Comparison of ENCODE assay signal across 8 mouse cellular contexts in genomic region chr11:61853659-61854058, GRCm38 (mm10). TPM values are rescaled to one million over a fixed set of nuclear protein-coding genes. Genes with fewer than 3 reads are reported as not detected.
DNase-seq lines count a peak whose midpoint lies in the region; ATAC-seq and TF ChIP-seq lines count a peak whose summit lies in the region.

No protein-coding gene starts in this region.

- H3K4me2 ChIP-seq in heart, embryonic 12.5 days, result peak overlapping the region; percentile 86
- H3K4me2 ChIP-seq in forebrain, embryonic 14.5 days (ENCODE audit: low read length), result peak overlapping the region; percentile 76
- peak overlapping the region; percentile 94 for H3K4me2 ChIP-seq in liver, embryonic 14.5 days (ENCODE audit: low read depth)

- no peaks in the 10 kb centered on the region for H3K27me3 ChIP-seq in heart, embryonic 12.5 days (replicated peaks)
- H3K27me3 ChIP-seq in E14TG2a.4 (ENCODE audit: insufficient read depth, low read length), result peaks cover 30% of the 10 kb centered on the region
- H3K27me3 ChIP-seq in forebrain, embryonic 14.5 days (replicated peaks; ENCODE audit: control insufficient read depth, insufficient read depth, low read length), result no peaks in the 10 kb centered on the region
- no peaks in the 10 kb centered on the region for H3K27me3 ChIP-seq in liver, embryonic 14.5 days (ENCODE audit: control insufficient read depth, insufficient read depth, low read length)

- 20% methylated on average over 5 of the region's 5 CpGs for WGBS in heart, embryonic 12.5 days
- WGBS in forebrain, embryonic 14.5 days, result 12% methylated on average over 5 of the region's 5 CpGs
- 15% methylated on average over 5 of the region's 5 CpGs for WGBS in liver, embryonic 14.5 days (ENCODE audit: insufficient replicate concordance)

- H3K27ac ChIP-seq in heart, embryonic 12.5 days (ENCODE audit: poor library complexity, severe bottlenecking), result peak overlapping the region; percentile 93; the same call in 1 of the 2 replicates
- H3K27ac ChIP-seq in forebrain, embryonic 14.5 days (ENCODE audit: low read depth, low read length), result peak overlapping the region; percentile 96
- no peak overlapping the region; the same call in 1 of the 2 replicates for H3K27ac ChIP-seq in liver, embryonic 14.5 days

- H3K9ac ChIP-seq in heart, embryonic 12.5 days, result peak overlapping the region; percentile 99
- peak overlapping the region; percentile 99 for H3K9ac ChIP-seq in forebrain, embryonic 14.5 days (ENCODE audit: low read length)
- H3K9ac ChIP-seq in liver, embryonic 14.5 days (replicated peaks), result peak overlapping the region; percentile 83

- TF ChIP-seq CTCF in E14TG2a.4 (conservative IDR thresholded peaks at IDR 0.05; ENCODE audit: low read length), result no peak
- TF ChIP-seq CTCF in liver, embryonic 14.5 days (IDR thresholded peaks at IDR 0.05; ENCODE audit: low read depth), result no peak

- peaks cover 4% of the 10 kb centered on the region; the same call in 1 of the 2 replicates for H3K4me1 ChIP-seq in heart, embryonic 12.5 days (replicated peaks)
- H3K4me1 ChIP-seq in E14TG2a.4 (replicated peaks; ENCODE audit: low read depth, low read length), result peaks cover 4% of the 10 kb centered on the region; the same call in 1 of the 2 replicates
- H3K4me1 ChIP-seq in forebrain, embryonic 14.5 days (ENCODE audit: control insufficient read depth, insufficient read depth, low read length), result peaks cover 13% of the 10 kb centered on the region; the same call in 1 of the 2 replicates
- peaks cover 0 to 2% of the 10 kb centered on the region in 2 experiments; a peak in 1 of 4 replicates for H3K4me1 ChIP-seq in liver, embryonic 14.5 days (replicated peaks; ENCODE audit: control insufficient read depth in 2 of 2, insufficient read depth in 2 of 2, low read length in 1 of 2)

- no peak for TF ChIP-seq EP300 in liver, embryonic 14.5 days (IDR thresholded peaks at IDR 0.05; ENCODE audit: low read depth)

- no peaks in the 10 kb centered on the region for H3K9me3 ChIP-seq in heart, embryonic 12.5 days (replicated peaks)
- H3K9me3 ChIP-seq in E14TG2a.4 (ENCODE audit: low read length), result no peaks in the 10 kb centered on the region
- H3K9me3 ChIP-seq in forebrain, embryonic 14.5 days (replicated peaks; ENCODE audit: control insufficient read depth, low read length), result no peaks in the 10 kb centered on the region
- H3K9me3 ChIP-seq in liver, embryonic 14.5 days (ENCODE audit: control insufficient read depth, low read length), result no peaks in the 10 kb centered on the region

- H3K4me3 ChIP-seq in heart, embryonic 12.5 days, result peak overlapping the region; percentile 99
- peak overlapping the region; percentile 95 for H3K4me3 ChIP-seq in E14TG2a.4 (replicated peaks; ENCODE audit: low read length)
- H3K4me3 ChIP-seq in forebrain, embryonic 14.5 days (ENCODE audit: low read depth, low read length), result peak overlapping the region; percentile 97
- H3K4me3 ChIP-seq in liver, embryonic 14.5 days (ENCODE audit: insufficient read depth in 1 of 2, low read depth in 2 of 2, low read length in 2 of 2), result peak overlapping the region; percentile 61 to 87

- no peak for DNase-seq in heart, postnatal 10 days
- no peak for DNase-seq in forebrain, embryonic 14.5 days (ENCODE audit: low spot score)
- no peak for DNase-seq in liver, embryonic 14.5 days (ENCODE audit: low read depth in 3 of 3, low spot score in 3 of 3)
- DNase-seq in urinary bladder, postnatal 4 days (ENCODE audit: low spot score in 2 of 2), result no peak
- no peak for DNase-seq in right cerebral cortex, postnatal 36 days (ENCODE audit: low spot score in 2 of 2)
- no peak for DNase-seq in spleen, adult 18-20 months

- no peak for ATAC-seq in heart, embryonic 12.5 days (ENCODE audit: insufficient number of reproducible peaks, low FRiP score)
- no peak for ATAC-seq in forebrain, embryonic 14.5 days
- ATAC-seq in liver, embryonic 14.5 days (ENCODE audit: insufficient read depth), result no peak

- intact Hi-C loops in heart, postnatal 10 days (cut with DNase I), result no loop called here

- H3K36me3 ChIP-seq in heart, embryonic 12.5 days, result peaks cover 9% of the 10 kb centered on the region
- H3K36me3 ChIP-seq in E14TG2a.4 (ENCODE audit: insufficient read depth, low read length), result no peaks in the 10 kb centered on the region
- H3K36me3 ChIP-seq in forebrain, embryonic 14.5 days (ENCODE audit: control insufficient read depth, insufficient read depth, low read length), result peaks cover 4% of the 10 kb centered on the region; the same call in 1 of the 2 replicates
- no peaks in the 10 kb centered on the region for H3K36me3 ChIP-seq in liver, embryonic 14.5 days (replicated peaks; ENCODE audit: control insufficient read depth, insufficient read depth, low read depth)

RNA-seq across cellular contexts. Expression of gene Ulk2, which starts 1.2 kb away (rescaled TPM):
- polyA plus RNA-seq in heart, embryonic 12.5 days (2016; fragmentation: Nextera tagmentation; extraction: Ambion mirVana), result 17.0 and 18.8 TPM in 2 replicates
- 10 to 100 TPM; 42.9 to 48.4 TPM for total RNA-seq in heart, postnatal 10 days (2021)
- 44.0 and 45.2 TPM in 2 replicates for polyA plus RNA-seq in forebrain, embryonic 14.5 days (2014; fragmentation: Nextera tagmentation; extraction: Ambion mirVana)
- 2.5 and 2.7 TPM in 2 replicates for polyA plus RNA-seq in liver, embryonic 14.5 days (2012; rRNA removed)
- polyA plus RNA-seq in liver, embryonic 14.5 days (2014; fragmentation: Nextera tagmentation; extraction: Ambion mirVana), result 2.5 and 2.8 TPM in 2 replicates
